Mouse (Mus musculus) left cerebral cortex, postnatal 25 days (tissue): ENCODE results near the gene Cdh23. TPM values are rescaled to one million over a fixed set of nuclear protein-coding genes. Genes with fewer than 3 reads are reported as not detected.
"Not testable (repeated sequence)": the region's sequence is repeated elsewhere in the genome, so short reads cannot be mapped to it uniquely, and the experiment has no call there.

Source experiments
- DNase-seq, 2 experiments: peaks; one replicate each; pipeline ENCODE4 v3.0.0; 2022; ENCODE audit warnings: low spot score in 2 of 2, mixed read lengths in 1 of 2
- intact Hi-C: fragments of 180-260 bp; cut with DNase I; formaldehyde crosslinking; loops from one replicate; pipeline ENCODE4 v1.15.1; 2025
- total RNA-seq, 2 experiments: library from RNA; stranded (reverse); gene quantifications; 2 replicates each; pipeline ENCODE4 v1.2.3; 2021

Cdh23 gene
- total RNA-seq, 2 experiments from 2014 or later = 1.7 to 2.5 TPM

DNA sequence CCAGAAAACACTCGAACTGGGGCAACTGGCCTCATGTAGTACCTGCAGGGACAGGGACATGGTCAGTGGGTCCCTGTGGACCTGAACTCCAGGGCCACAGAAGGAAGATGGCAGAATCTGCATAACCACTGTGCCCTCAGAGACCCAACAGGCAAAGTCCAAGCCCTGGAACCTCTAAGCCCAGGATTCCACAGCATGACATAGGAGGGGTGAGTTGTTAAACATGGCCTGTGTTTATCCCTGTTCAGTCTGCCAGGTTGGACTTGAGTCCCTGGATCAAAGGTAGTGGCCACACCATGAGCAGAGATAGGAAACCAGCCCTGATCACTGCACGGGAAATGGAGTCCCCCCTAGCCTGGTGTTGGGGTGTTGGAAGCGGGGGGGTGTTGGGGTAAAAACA, 20.2 kb upstream of the Cdh23 start:
- DNase-seq = no peak
- intact Hi-C loops = no loop called here

DNA sequence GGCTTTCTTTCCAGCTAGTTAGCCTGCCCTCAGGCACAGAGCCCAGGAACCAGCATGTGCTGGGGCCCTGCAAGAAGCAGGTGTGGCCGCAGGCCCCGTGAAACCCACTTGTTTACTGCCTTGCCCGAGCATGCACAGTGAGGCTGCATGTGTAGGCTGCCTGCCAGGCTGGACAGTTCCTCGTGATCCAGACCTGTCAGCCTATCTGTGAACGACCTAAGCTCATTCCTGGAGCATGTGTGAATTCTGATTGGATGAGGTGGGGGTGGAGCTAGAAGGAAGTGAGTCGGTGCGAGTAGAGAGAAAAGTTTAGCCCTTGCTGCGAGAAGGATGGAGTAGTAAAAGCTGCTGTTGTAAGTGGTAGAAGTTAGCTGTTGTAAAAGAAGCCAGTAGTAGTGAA, 16.0 kb upstream of the Cdh23 start:
- DNase-seq, intact Hi-C loops: not testable (repeated sequence)

DNA sequence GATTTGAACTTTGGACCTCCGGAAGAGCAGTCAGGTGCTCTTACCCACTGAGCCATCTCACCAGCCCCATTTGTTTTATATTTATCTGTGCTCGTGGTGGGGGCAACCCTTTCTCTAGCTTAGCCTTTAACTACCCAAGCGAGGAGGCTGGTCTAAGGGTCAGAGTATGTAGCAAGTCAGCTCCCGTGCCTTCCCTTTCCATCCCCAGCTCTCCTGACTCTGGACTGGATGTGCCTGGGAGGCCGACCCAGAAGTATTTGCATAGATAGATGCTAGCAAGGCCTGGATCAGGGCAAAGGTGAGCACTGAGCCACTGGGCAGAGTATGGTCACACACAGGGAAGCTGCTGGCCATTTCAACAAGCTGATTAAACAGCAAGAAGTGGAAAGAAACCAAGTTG, 12.5 kb upstream of the Cdh23 start:
- DNase-seq = no peak
- intact Hi-C loops = no loop called here

DNA sequence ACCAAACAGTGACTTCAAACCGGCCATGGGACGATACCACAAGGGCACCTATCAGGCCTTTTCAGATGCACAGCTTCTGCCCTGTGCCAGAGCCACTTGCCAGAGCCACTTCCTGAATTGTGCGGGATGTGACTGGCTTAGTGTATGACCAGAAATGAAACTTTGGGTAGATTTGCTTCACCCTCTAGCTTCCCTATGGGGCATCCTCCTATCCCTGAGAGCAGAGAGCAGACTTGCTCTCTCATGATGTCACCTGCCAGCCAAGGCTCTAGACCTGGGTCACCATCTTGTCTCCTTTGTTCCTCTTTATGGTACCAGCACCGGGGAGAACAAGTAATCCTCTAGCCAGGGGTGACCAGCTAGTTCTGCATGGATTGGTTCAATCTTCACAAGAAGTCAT, 10.0 kb upstream of the Cdh23 start:
- intact Hi-C loops = no loop called here
- no peak for DNase-seq

DNA sequence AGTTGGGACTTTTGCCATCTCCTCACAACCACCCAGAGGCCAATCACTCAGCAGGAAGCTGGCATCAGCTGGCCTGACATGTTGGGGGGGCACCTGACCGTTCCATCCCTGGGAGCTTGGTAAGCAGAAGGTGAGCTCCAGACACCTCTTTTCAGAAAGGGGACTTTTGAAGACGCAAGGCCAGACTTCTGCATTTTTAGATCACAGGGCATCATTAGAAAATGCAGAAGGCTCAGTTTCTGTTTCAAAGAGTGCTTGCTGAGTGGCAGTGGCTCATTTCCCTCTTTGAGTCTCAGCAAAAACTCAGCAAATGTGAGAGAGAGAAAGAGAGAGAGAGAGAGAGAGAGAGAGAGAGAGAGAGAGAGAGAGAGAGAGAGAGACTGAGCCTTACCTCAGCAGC, 8.8 kb upstream of the Cdh23 start:
- intact Hi-C loops = no loop called here
- peak in 1 of 2 experiments; percentile 10 for DNase-seq

DNA sequence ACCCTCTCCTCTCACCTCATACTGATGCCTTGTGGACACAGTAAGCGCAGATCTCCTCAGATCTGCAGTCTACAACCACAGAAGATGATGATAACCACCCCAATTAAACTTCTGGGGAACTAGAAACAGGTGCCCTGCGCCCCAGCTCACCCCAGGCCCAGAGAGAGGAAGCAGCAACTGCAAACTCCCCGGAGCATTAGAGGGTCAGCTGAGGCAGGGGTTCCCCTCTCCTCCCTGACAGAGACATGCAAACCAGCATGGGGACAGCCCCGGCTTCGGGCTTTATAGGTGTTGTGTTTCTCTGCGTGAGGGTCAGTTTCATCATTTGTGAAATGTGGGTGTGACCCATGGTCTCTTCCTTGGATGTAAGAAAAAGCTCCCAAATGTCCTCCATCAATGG, 1.5 kb upstream of the Cdh23 start:
- no peak for DNase-seq
- intact Hi-C loops = loop anchor here (1.0 to 5.0 kb wide), 3 partner anchors 60 to 279 kb away; no protein-coding TSS in a partner anchor

DNA sequence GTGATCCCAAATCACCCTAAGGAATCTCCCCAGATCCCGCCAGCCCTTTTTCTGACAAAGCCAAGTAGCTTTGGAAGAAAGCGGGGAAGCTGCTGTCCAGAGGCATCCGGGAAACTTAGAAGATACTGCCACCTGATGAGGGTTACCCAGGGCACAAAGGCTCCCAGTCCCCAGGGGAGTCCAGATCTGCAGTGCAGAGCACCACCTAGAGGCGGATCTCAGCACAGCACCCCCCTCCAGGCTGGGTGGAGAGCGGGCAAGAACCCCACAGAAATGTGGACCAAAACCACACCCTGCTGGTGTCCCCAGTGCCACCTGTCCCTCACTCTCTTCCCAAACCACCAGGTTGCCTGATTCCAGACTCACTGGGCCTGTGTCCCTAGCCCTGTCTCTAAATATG, 685 bp upstream of the Cdh23 start:
- DNase-seq = peak; percentile 47 to 51
- intact Hi-C loops = loop anchor here (1.0 to 5.0 kb wide), 3 partner anchors 60 to 278 kb away; no protein-coding TSS in a partner anchor

DNA sequence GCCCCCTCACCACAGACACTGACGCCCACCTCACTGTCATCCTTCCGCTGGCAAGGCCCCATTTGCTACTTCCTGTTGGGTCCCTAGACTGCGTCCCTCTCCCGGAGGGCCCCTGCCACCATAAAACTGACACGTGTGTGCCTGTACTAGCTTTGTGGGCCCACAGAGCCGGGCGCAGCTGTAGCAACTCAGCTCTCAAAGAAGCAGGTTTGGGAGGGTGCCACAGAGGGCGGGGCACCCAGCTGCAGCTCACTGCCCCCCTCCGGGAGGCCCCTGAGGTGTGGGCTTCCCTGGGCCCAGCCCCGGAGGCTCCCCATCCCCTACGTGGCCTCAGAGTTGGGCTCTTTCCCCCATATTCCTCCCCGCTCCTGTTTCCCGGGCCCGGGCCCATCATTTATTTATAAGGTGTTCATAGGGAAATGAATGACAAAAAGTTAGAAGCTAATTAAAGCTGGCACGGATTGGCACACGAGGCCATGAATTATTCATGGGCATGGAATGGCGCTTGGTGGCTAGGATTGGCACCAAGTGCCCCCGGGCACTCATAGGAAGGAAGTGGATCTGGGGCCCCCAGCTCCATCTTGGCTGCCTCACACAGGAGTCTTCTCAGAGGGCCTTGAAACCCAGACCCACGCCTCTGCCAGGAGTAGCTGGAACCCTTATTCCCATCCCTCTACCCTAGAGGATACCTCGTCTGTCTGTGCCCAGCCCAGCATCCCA, 4.5 kb downstream of the Cdh23 start:
- intact Hi-C loops = loop anchor here (5.0 kb wide), 1 partner anchor 385 kb away; no protein-coding TSS in a partner anchor
- DNase-seq = peak in 1 of 2 experiments; percentile 21

DNA sequence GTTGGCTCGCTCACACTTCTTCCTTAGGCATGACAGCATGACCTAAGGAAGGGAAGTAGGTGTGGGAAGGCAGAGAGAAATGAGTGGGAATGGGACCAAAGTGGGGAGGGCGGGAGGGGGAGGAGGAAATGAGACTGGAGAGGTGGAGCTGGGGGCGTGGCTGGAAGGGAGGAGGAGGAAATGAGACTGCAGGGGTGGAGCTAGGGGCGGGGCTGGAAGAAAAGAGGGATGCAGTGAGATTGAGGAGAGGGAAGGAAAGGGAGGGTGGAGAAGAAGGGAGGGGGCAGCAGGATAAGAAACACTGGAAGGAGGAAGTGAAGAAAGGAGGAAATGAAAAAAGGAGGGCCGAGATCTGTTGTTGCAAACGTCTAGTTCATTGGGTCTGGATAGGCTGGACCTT, 5.3 kb downstream of the Cdh23 start:
- DNase-seq = no peak
- intact Hi-C loops = loop anchor here (5.0 kb wide), 1 partner anchor 384 kb away; no protein-coding TSS in a partner anchor

DNA sequence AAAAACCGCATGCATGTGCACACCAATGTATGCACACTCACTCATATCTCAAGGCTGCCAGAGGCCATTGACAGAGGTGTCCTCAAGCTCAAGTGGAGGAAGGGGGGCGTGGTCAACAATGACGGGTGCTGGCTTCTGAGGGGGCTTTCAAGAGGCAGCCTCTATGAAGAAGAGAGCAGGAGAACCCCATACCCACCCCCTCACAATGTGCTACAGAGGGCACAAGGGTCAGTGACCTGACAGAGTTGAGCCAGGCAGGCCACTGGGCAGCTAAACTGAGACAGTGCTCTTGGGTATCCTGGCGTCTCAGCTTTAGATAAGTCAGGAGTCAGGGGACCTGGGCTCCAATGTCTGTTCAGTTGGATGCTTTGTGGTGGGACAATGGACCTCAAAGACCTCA, 6.9 kb downstream of the Cdh23 start:
- DNase-seq = no peak
- intact Hi-C loops = no loop called here

DNA sequence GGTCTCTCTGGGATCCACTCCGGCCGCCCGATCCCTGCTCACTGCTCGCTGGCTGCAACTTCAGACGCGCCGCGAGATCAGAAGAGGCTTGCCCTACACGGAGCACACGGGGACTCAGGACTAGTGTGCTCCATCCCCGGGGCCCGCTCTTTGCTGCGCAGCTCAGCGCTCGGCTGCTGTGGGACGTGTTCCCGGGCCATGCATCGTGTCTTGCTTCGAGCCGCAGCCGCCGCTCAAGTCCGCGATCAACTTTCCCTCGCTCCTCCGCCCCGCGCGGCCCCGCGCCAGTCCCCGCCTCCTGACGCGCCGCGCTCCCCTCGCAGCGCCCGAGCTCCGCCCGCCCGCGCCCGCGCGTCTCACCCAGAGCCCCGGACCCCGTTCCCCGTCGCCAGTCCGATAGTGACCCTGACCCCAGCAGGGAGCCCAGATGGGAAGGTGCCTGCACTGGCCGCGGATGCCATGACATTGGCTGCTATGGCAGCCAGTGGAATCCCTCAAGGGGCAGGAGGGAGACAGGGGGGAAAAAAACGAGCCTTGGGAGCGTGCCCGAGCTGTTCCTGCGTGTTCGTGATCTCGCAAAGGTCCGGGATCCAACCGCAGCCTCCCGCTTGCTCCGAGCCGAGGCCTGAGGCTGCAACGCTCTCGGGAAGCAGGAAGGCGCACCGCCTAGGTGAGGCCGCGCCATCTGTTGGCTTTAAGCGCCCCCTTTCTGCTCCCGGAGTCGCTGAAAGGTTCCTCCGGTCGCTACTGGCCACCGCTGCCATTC, 9.1 kb downstream of the Cdh23 start:
- intact Hi-C loops = loop anchor here (1.0 kb wide), 1 partner anchor 156 kb away; no protein-coding TSS in a partner anchor

DNA sequence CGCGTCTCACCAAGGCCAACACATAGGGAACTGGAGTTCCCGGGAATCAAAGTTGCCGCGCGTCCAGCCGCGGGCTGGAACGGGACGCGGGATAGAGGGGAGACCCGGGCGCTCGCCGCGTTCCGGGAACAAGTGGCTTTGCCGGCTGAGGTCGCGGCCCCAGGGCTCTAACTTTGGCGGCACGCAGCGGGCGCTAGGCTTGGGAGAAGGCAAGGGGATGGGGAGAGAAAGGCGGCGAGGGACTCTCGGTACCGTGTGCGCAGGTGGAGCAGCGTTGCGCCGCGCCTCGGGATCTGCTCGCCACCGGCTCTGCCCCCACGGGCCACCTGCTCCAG, 9.7 kb downstream of the Cdh23 start:
- no peak for DNase-seq
- intact Hi-C loops = no loop called here

More for the DNA sequence above, 9.1 kb downstream of the Cdh23 start:
- peak; percentile 53 to 60 for DNase-seq

DNA sequence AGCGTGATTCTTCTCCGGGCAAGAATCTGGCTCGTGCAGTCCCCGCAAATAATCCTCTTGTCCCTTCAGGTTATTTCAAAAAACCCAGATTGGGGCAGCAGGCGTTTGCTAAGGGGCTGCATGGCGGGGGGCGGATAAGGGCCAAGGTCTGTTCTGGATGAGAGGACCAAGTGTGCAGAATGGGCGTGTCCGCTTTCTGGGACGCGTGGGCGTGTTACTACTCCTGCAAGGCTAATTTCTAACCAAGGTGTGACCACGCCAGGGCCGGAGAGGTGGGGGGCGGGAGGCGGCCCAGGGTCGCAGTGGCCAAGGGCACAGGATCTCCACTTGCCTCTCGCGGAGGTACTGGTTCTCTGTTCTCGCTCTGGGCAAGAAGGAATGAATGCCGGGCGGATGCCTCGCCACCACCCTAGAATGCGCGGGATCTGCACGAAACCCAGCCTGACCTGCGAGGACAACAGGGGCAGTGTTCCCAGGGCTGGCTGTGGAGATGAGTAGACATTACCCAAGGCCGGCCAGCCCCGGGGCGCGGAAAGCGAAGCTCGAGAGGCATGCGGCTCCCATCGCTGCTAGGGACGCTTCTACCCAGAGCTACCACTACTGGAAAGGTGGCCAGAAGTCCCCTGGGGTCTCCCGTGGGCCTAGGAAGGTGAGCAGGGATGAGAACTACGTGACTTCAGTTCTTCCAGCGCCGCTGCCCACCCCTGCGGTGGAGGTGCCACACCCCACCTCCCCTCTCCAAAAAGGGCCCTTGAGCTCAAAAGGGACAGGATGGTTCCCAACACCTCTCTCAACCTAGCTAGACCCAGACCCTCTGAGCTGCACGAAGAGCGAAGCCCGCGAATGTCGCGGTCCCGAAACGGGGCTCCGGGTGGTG, 10.3 kb downstream of the Cdh23 start:
- DNase-seq = no peak
- intact Hi-C loops = no loop called here

DNA sequence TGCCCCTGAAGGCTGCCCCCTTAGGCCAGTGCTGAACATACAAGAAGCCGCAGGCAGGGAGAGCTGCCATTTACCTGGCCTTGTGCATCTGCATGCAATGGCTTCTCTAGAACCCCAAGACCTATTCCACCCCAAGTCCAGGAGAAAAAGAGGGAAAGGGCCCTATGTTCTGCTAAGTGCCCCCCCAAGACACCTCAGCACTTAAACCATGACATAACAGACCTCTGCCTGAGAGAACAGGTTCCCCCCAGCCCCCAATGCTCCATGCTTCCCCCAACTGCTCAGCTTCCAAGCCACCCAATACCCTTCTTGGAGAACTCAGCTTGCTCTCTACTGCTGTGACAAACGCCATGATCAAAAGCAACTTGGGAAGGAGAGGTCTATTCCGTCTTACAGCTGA, 17.4 kb downstream of the Cdh23 start:
- no peak for DNase-seq
- intact Hi-C loops = no loop called here

DNA sequence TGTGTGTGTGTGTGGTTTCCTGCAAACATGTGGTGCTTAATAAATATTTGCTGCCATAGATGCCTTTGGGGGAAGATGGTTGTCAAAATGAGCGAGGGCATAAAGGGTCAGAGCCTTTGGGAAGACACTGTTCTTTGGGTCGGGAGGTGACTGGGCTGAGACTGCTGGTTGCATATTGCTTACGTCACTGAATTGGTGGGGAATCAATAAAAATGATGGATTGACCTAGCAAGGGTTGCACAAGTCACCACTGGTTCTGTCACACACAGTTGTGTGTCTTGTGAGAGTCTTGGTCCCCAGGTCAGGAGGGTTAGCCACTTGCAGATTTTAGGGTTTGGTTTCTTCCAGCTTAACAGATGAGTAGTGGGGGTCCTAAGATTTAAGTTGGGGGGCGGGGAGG, 19.0 kb downstream of the Cdh23 start:
- intact Hi-C loops = no loop called here
- DNase-seq = no peak

DNA sequence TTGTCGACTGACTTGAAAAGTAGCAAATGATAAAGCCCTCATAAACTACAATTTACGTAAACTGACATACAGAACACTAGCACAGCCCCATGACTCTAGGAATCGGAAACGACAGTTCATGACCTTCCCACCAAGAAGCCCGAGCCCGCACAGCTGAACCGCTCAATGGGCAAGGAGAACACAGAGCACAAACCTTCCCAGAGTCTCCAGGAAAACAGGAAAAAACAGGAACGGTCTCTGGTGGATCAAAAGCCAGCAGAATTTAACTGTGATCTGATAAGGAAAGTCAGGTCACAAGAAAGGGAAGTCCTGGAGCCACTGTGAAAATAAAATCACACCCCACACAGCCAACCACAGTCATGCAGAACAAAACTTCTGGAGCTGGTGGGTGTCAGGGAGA, 26.1 kb downstream of the Cdh23 start:
- DNase-seq = no peak
- intact Hi-C loops = no loop called here

DNA sequence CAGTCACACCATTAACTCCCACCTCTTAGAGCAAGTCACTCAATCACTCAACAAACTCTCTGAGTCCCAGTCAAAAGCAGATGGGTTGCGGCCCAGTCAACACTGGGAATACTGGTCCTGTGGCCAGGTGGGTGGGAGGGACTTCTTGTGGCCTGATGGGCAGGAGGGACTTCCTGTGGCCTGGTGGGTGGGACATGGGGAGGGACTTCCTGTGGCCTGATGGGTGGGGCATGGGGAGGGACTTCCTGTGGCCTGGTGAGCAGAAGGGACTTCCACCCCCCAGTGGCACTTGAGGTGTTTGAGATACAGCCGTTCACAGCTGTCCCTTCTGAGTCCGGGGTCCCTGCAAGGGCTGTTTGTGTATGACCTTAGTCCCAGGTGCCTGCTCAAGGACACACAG, 27.7 kb downstream of the Cdh23 start:
- intact Hi-C loops = no loop called here
- no peak for DNase-seq

DNA sequence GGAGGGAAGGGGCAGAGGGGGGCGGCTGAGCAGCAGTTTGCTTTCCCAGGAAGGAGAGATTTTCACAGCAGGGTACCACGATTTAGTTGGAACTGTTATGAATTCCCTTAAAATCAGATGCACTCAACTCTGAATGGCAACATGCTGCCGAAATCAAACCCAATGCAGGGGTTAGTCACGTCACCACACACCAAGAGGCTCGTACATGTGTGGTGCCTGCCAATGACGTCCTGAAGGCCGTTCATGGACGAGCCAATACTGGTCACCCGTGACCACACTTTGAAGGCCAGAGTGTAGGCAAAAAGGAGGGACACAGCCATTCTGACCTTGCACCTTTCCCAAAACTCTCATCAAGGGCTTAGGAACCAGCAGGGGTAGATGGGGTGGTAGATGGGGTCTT, 35.3 kb downstream of the Cdh23 start:
- intact Hi-C loops = no loop called here
- no peak for DNase-seq

DNA sequence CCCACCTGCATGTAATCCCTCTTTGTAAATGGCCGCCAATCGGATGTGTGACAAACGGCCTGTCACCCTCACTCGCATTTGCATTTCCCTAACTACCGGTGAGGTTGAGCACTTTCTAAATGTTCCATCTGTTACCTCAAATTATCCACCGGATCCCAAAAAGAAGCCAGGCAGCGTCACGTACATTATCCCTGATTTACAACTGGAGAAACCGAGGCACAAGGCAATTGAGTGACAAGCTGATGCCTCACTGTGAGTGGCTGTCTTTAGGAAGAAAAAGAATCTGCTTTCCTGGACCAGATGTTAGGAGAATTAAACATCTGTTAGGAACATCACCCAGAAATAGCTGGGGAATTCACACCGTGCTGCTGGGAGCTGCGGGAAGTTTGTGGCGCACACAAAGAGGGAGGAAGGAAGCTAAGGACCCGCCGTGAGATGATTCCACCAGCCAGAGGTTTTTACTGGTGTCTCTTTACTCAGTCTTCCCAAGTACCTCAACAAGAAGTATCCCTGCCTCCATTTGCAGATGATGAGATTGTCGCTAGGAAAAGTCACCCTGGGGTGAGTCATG, 36.8 kb downstream of the Cdh23 start:
- no peak for DNase-seq
- intact Hi-C loops = no loop called here

DNA sequence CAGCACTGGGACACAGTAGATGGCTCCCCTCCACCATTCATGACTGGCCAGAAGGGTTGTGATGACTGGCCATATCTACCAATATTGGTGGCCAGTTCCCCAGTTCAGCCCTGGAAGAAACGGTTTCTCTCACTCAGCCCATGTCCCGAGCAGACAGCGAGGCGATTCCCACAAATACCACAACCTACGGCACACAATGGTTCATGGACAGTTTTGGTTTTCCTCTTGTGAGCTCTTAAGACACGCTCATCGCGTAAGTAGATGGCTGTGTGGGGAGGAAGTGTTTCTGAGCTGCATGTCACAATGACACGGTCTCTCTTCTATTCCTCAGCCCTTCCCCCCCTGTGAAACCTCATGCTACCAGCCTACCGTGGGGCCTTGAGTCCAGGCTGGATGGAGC, 38.1 kb downstream of the Cdh23 start:
- no peak for DNase-seq
- intact Hi-C loops = no loop called here
